Mouse (Mus musculus) hindbrain, embryonic 15.5 days (tissue): ENCODE measurements around the gene Insc. TPM values are rescaled to one million over a fixed set of nuclear protein-coding genes. Genes with fewer than 3 reads are reported as not detected.
A peak's percentile ranks its signal among the peaks of the same experiment; 100 is the strongest.

Source experiments
- ATAC-seq: fragments of 200-750 bp; cut with Nextera tagmentation; 2 replicates; pipeline ENCODE4 v1.8.0; 2017; ENCODE audit warnings: low read depth, moderate number of reproducible peaks, moderate TSS enrichment; ENCODE audit not compliant: low FRiP score
- H3K27ac ChIP-seq: fragments of 300-500 bp; sonication (generic); replicated peaks from 2 replicates; pipeline ENCODE4 v1.5.1; 2015; ENCODE audit warnings: mild to moderate bottlenecking, inconsistent platforms
- H3K27me3 ChIP-seq: fragments of 300-500 bp; sonication (generic); 2 replicates; pipeline ENCODE4 v1.6.1; 2015; ENCODE audit warnings: control low read depth, inconsistent platforms
- H3K36me3 ChIP-seq: fragments of 300-500 bp; sonication (generic); 2 replicates; pipeline ENCODE4 v1.6.1; 2015; ENCODE audit warnings: control low read depth, inconsistent platforms
- H3K4me1 ChIP-seq: fragments of 300-500 bp; sonication (generic); replicated peaks from 2 replicates; pipeline ENCODE4 v1.6.1; 2015; ENCODE audit warnings: control low read depth, inconsistent platforms
- H3K4me2 ChIP-seq: fragments of 300-500 bp; sonication (generic); 2 replicates; pipeline ENCODE4 v1.6.1; 2015; ENCODE audit warnings: moderate library complexity, mild to moderate bottlenecking, inconsistent platforms
- H3K4me3 ChIP-seq: fragments of 300-500 bp; sonication (generic); 2 replicates; pipeline ENCODE4 v1.5.1; 2015; ENCODE audit warnings: mild to moderate bottlenecking, inconsistent platforms
- H3K9ac ChIP-seq: fragments of 300-500 bp; sonication (generic); 2 replicates; pipeline ENCODE4 v1.6.1; 2015; ENCODE audit warnings: inconsistent platforms
- H3K9me3 ChIP-seq: fragments of 300-500 bp; sonication (generic); 2 replicates; pipeline ENCODE4 v1.6.1; 2016; ENCODE audit warnings: control low read depth, inconsistent platforms
- WGBS: fragments of 180-500 bp; shearing (Covaris S2); methylation state at CpG from one replicate; pipeline ENCODE4 v1.1.7; 2015; 5-methylcytosine and 5-hydroxymethylcytosine counted together
- polyA plus RNA-seq: library from polyadenylated mRNA; unstranded; fragments of >200 nt; fragmentation: Nextera tagmentation; extraction: Ambion mirVana; gene quantifications from 2 replicates; pipeline ENCODE4 v1.2.1, GENCODE M21; 2015

Insc gene
- polyA plus RNA-seq, 1 experiment from 2014 or later, result 3.6 TPM

- no peaks in the 10 kb centered on the region for H3K36me3 ChIP-seq
- no peak overlapping the region for H3K9ac ChIP-seq
- no peak overlapping the region for H3K4me3 ChIP-seq
- ATAC-seq, result no peak
- H3K9me3 ChIP-seq, result no peaks in the 10 kb centered on the region
- no peaks in the 10 kb centered on the region for H3K27me3 ChIP-seq
- no peak overlapping the region for H3K4me2 ChIP-seq
- H3K4me1 ChIP-seq, result peaks cover 10% of the 10 kb centered on the region
- H3K27ac ChIP-seq, result 0 out of 2 replicates have a peak overlapping the region, but pooled peaks have one; percentile 25
- 48% methylated on average over 5 of the region's 5 CpGs for WGBS
These were observed 96.7 kb downstream of the Insc start for GRCm38 (mm10) chr7:114840029-114840745.

GRCm38 (mm10) chr7:114842644-114843211 lies 99.2 kb downstream of the Insc start:
- no peak overlapping the region for H3K9ac ChIP-seq
- H3K4me2 ChIP-seq, result no peak overlapping the region
- H3K36me3 ChIP-seq, result no peaks in the 10 kb centered on the region
- ATAC-seq, result peak; percentile 84
- no peaks in the 10 kb centered on the region for H3K9me3 ChIP-seq
- H3K27me3 ChIP-seq, result no peaks in the 10 kb centered on the region
- no peak overlapping the region for H3K27ac ChIP-seq
- H3K4me3 ChIP-seq, result no peak overlapping the region
- 15% methylated on average over 3 of the region's 3 CpGs for WGBS
- peaks cover 10% of the 10 kb centered on the region for H3K4me1 ChIP-seq

- Histone ChIP-seq H3K36me3 (no peaks in the 10 kb centered on the region), H3K27me3 (no peaks in the 10 kb centered on the region), H3K9me3 (no peaks in the 10 kb centered on the region), H3K4me2 (no peak overlapping the region), H3K4me1 (peaks cover 10% of the 10 kb centered on the region), H3K4me3 (no peak overlapping the region), H3K9ac (no peak overlapping the region), H3K27ac (no peak overlapping the region)
- ATAC-seq, result no peak
- WGBS, result 87% methylated on average over 2 of the region's 2 CpGs
These were observed 103.7 kb downstream of the Insc start for GRCm38 (mm10) chr7:114847179-114847578.

- H3K27me3 ChIP-seq, result no peaks in the 10 kb centered on the region
- H3K9me3 ChIP-seq, result no peaks in the 10 kb centered on the region
- H3K36me3 ChIP-seq, result no peaks in the 10 kb centered on the region
- H3K4me2 ChIP-seq, result no peak overlapping the region
- H3K9ac ChIP-seq, result no peak overlapping the region
- no peaks in the 10 kb centered on the region for H3K4me1 ChIP-seq
- no peak overlapping the region for H3K4me3 ChIP-seq
- WGBS, result 86% methylated on average over 3 of the region's 3 CpGs
- ATAC-seq, result no peak
- no peak overlapping the region for H3K27ac ChIP-seq
These were observed 108.9 kb downstream of the Insc start for GRCm38 (mm10) chr7:114852387-114852786.

GRCm38 (mm10) chr7:114854169-114854568 lies 110.7 kb downstream of the Insc start:
- Histone ChIP-seq H3K4me3 (no peak overlapping the region), H3K4me2 (no peak overlapping the region), H3K4me1 (no peaks in the 10 kb centered on the region), H3K9ac (no peak overlapping the region), H3K36me3 (no peaks in the 10 kb centered on the region), H3K27me3 (no peaks in the 10 kb centered on the region), H3K27ac (no peak overlapping the region), H3K9me3 (no peaks in the 10 kb centered on the region)
- WGBS, result 73% methylated on average over 2 of the region's 2 CpGs
- no peak for ATAC-seq

GRCm38 (mm10) chr7:114860858-114861523 lies 117.5 kb downstream of the Insc start:
- no peak overlapping the region for H3K9ac ChIP-seq
- WGBS, result 77% methylated on average over 3 of the region's 3 CpGs
- no peak for ATAC-seq

GRCm38 (mm10) chr7:114873315-114874012 lies 130.0 kb downstream of the Insc start:
- Histone ChIP-seq H3K4me3 (no peak overlapping the region), H3K4me1 (peaks cover 18% of the 10 kb centered on the region; the same call in 1 of the 2 replicates), H3K9me3 (no peaks in the 10 kb centered on the region), H3K27me3 (0 out of 2 replicates have a peak, but pooled peaks cover 3% of the 10 kb centered on the region), H3K36me3 (no peaks in the 10 kb centered on the region), H3K9ac (no peak overlapping the region), H3K27ac (no peak overlapping the region), H3K4me2 (no peak overlapping the region)
- peak; percentile 38 for ATAC-seq
- 58% methylated on average over 3 of the region's 3 CpGs for WGBS

More at GRCm38 (mm10) chr7:114860858-114861523, 117.5 kb downstream of the Insc start:
- no peaks in the 10 kb centered on the region for H3K36me3 ChIP-seq
- no peaks in the 10 kb centered on the region for H3K9me3 ChIP-seq
- no peak overlapping the region for H3K27ac ChIP-seq
- no peaks in the 10 kb centered on the region for H3K27me3 ChIP-seq
- no peaks in the 10 kb centered on the region for H3K4me1 ChIP-seq
- H3K4me3 ChIP-seq, result no peak overlapping the region
- H3K4me2 ChIP-seq, result no peak overlapping the region

- Histone ChIP-seq H3K4me1 (peaks cover 18% of the 10 kb centered on the region; the same call in 1 of the 2 replicates), H3K27me3 (0 out of 2 replicates have a peak, but pooled peaks cover 3% of the 10 kb centered on the region), H3K4me3 (no peak overlapping the region), H3K9me3 (no peaks in the 10 kb centered on the region), H3K27ac (0 out of 2 replicates have a peak overlapping the region, but pooled peaks have one; percentile 25), H3K9ac (no peak overlapping the region), H3K4me2 (peak overlapping the region; percentile 28; the same call in 1 of the 2 replicates), H3K36me3 (no peaks in the 10 kb centered on the region)
- 27% methylated on average over 6 of the region's 6 CpGs for WGBS
- peak; percentile 71; the same call in 1 of the 2 replicates for ATAC-seq
These were observed 130.5 kb downstream of the Insc start for GRCm38 (mm10) chr7:114874032-114874441.

GRCm38 (mm10) chr7:114874579-114874978 lies 131.1 kb downstream of the Insc start:
- no peaks in the 10 kb centered on the region for H3K36me3 ChIP-seq
- 85% methylated on average over 2 of the region's 2 CpGs for WGBS
- H3K9me3 ChIP-seq, result no peaks in the 10 kb centered on the region
- peaks cover 18% of the 10 kb centered on the region; the same call in 1 of the 2 replicates for H3K4me1 ChIP-seq
- 0 out of 2 replicates have a peak overlapping the region, but pooled peaks have one; percentile 25 for H3K27ac ChIP-seq
- 0 out of 2 replicates have a peak overlapping the region, but pooled peaks have one; percentile 28 for H3K4me2 ChIP-seq
- H3K27me3 ChIP-seq, result 0 out of 2 replicates have a peak, but pooled peaks cover 3% of the 10 kb centered on the region
- H3K9ac ChIP-seq, result no peak overlapping the region
- ATAC-seq, result no peak
- H3K4me3 ChIP-seq, result no peak overlapping the region

- H3K4me2 ChIP-seq, result no peak overlapping the region
- H3K9ac ChIP-seq, result no peak overlapping the region
- no peaks in the 10 kb centered on the region for H3K4me1 ChIP-seq
- H3K4me3 ChIP-seq, result no peak overlapping the region
- 0 out of 2 replicates have a peak, but pooled peaks cover 2% of the 10 kb centered on the region for H3K27me3 ChIP-seq
- H3K9me3 ChIP-seq, result no peaks in the 10 kb centered on the region
- no peak overlapping the region for H3K27ac ChIP-seq
- WGBS, result 81% methylated on average over 2 of the region's 2 CpGs
- no peaks in the 10 kb centered on the region for H3K36me3 ChIP-seq
- no peak for ATAC-seq
These were observed 140.1 kb downstream of the Insc start for GRCm38 (mm10) chr7:114883602-114884001.

- H3K36me3 ChIP-seq, result no peaks in the 10 kb centered on the region
These were observed 143.4 kb downstream of the Insc start for GRCm38 (mm10) chr7:114886933-114887332.

More at GRCm38 (mm10) chr7:114886933-114887332, 143.4 kb downstream of the Insc start:
- Histone ChIP-seq H3K9ac (no peak overlapping the region), H3K27ac (peak overlapping the region; percentile 53), H3K4me3 (no peak overlapping the region), H3K4me2 (no peak overlapping the region), H3K27me3 (no peaks in the 10 kb centered on the region), H3K4me1 (no peaks in the 10 kb centered on the region), H3K9me3 (no peaks in the 10 kb centered on the region)
- 41% methylated on average over 4 of the region's 4 CpGs for WGBS
- 0 out of 2 replicates have a peak, but pooled peaks have one; percentile 68 for ATAC-seq
